Mouse (Mus musculus) R1 (cell line): ENCODE results near the gene Lcn11.

ENCODE experiments used
- DNase-seq: peaks from one replicate; pipeline ENCODE4 v3.0.0-alpha.2; 2018; ENCODE audit warnings: low read depth, low spot score

Lcn11 gene

DNA sequence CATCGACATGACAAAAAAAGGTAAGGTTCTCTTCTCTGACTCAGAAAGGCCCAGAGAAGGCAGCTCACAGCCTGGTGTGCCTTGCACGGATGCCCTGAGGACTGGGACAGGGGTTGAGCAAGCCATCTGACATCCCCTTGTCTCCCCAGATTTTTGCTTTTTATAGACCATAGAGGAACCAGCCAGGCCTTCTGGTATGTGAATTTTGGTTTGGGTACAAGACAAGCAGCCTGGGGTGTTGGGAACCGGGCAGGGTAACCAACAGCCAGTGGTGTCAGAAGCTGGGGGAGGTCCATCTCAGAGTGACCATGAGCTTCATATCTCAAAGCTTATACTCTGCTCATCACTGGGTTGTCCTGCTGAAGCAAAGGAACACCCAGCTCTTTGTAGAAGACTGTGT is 47.9 kb downstream of the Lcn11 start:
- no peak for DNase-seq

DNA sequence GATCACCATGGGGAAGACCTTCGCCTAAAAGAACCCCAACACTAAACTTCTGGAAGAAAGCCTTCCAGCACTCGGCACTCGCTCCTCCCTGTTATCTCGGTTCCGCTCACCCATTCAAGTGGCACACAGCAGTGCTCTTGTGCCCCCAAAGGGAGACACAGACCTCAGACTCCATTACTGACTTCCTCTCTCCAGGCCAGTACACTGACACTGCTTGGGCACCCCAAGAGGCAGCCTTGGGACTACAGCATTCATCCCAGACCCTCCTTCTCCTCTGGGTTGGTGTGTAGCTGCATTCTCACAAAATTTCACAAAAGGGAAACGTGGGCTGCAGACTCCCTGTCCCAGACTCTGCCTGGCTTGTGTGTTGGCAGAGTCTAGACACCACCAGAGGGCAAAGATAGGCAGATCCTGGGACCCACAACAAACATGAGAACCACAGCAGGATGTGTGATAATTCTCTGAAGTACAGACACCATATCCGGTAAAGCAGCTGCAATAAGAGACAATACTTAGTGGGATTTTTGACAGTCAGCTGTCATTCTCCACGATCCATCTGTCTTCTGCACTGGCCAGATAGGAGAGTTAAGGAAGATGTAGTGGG is 51.6 kb downstream of the Lcn11 start:
- DNase-seq: no peak
